Mouse (Mus musculus): ENCODE data around the gene Gm5483. TPM values are rescaled to one million over a fixed set of nuclear protein-coding genes. Genes with fewer than 3 reads are reported as not detected.
"Not testable (repeated sequence)": the region's sequence is repeated elsewhere in the genome, so short reads cannot be mapped to it uniquely, and the experiment has no call there.

Gene Gm5483
- polyA plus RNA-seq (2012; rRNA removed) = 0.72 and 1.1 TPM in 2 replicates

DNA sequence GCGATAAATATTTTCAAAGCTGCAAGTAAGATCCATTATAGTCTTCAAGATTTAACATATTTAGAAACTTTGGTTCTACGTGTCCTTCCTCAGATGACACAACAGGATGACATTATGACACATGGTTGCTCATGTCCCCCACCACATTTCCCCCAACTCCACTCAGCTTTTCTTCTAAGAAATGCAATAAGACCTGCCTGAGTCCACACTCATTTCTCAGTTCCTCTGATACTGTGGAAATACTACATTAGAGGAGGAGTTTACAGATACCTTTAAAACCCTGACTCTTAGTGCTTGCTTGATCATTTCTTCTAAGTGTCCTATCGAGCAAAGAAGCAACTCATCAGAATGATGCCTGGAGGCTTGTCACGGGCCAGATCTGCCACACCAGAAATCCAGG is at the start of gene Gm5483:
TSS of gene Gm5483 (plus strand) at position 301 of the 400 bp plus-strand sequence.
- DNase-seq (ENCODE audit: low read depth) = not testable (repeated sequence)

DNA sequence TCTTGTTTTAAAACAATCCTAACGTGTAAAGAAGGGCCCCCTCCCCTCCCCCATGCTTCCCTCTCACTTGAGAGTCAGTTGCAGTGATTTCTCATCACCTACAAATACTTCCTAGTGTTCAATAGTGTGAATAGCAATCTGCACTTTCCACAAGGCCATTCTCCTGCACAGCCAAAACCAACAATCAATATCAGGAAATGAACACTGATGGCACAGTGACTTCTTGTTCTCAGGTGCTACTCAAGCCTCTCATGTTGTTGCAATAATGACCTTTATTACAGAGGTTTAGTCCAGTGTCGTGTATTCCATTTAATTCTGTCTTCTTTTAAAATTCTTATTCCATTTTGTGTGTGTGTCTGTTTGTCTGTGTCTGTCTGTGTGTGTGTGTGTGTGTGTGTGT is 45.8 kb upstream of the Gm5483 start:
- no peak for DNase-seq (ENCODE audit: low read depth)
- TF ChIP-seq POLR2A (IDR thresholded peaks at IDR 0.05; ENCODE audit: borderline replicate concordance, extremely low read depth, insufficient read depth, insufficient read length, poor library complexity, severe bottlenecking) (no peak), CTCF (IDR thresholded peaks at IDR 0.05; ENCODE audit: borderline replicate concordance, extremely low read depth, insufficient read depth, insufficient read length) (no peak)

DNA sequence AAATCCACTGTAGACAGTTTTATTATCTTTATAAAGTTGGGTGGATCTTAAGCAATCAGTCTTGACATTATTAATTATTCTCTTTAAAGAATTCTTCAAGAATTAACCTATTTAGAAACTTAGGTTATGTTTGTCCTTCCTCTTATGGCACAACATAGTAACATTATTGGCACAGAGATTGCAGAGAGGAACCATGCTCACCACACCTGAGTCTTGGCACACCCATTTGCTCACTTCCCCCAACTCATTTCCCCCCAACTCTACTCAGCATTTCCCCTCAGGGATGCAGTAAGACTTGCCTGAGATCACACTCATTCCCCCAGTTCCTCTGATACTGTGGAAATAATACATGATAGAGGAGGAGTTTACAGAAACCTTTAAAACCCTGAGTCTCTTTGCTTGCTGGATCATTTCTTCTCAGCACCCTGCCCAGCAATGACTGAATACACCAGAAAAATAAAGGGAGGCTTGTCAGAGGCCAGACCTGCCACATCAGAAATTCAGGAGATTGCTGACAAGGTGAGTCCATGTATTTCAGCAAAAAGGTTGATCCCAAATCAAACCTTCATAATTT is 27.5 kb upstream of the Gm5483 start, which contains the start of gene Stfa2l1:
TSS of gene Stfa2l1 (plus strand) at position 410 of the 574 bp plus-strand sequence.
- DNase-seq (ENCODE audit: low read depth) = no peak
- TF ChIP-seq POLR2A (IDR thresholded peaks at IDR 0.05; ENCODE audit: borderline replicate concordance, extremely low read depth, insufficient read depth, insufficient read length, poor library complexity, severe bottlenecking) (no peak), CTCF (IDR thresholded peaks at IDR 0.05; ENCODE audit: borderline replicate concordance, extremely low read depth, insufficient read depth, insufficient read length) (no peak)

DNA sequence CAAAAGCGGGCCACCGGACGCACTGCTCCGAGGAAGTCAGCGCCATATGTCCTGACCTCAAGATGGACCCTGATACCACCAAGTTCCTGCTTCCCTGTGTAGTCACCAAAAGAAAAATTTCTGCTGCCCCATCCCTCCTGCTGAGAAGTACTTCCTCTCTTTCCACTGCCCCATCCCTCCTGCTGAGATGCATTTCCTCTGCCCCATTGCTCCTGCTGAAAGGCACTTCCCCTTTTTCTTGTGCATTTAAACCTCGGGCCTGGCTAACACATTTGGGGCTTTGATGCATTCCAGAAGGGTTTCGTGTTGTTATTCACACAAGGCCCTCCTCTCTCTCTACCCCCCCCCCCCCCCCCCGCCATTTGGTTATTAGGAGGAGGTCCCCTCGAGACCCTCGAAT is 16.2 kb upstream of the Gm5483 start:
- not testable (repeated sequence) for DNase-seq (ENCODE audit: low read depth)

DNA sequence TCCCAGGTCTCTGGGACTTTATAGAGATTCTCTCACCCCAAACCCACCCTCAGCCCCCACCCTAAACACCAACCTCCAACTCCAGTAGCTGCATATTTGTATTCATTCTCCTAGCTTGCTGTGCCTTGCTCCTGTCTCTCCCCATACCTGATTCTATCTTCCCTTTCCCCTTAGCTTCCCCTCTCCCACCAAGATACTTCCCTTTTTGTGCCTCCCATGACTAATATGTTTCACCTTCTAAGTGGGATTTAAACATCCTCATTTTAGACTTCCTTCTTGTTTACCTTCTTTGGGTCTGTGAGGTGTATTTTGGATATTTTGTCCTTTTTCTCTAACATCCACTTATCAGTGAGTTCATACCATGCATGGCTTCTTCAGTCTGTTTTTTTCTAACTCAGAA is 7.9 kb upstream of the Gm5483 start:
- TF ChIP-seq POLR2A (IDR thresholded peaks at IDR 0.05; ENCODE audit: borderline replicate concordance, extremely low read depth, insufficient read depth, insufficient read length, poor library complexity, severe bottlenecking) (no peak), CTCF (IDR thresholded peaks at IDR 0.05; ENCODE audit: borderline replicate concordance, extremely low read depth, insufficient read depth, insufficient read length) (no peak)
- no peak for DNase-seq (ENCODE audit: low read depth)

DNA sequence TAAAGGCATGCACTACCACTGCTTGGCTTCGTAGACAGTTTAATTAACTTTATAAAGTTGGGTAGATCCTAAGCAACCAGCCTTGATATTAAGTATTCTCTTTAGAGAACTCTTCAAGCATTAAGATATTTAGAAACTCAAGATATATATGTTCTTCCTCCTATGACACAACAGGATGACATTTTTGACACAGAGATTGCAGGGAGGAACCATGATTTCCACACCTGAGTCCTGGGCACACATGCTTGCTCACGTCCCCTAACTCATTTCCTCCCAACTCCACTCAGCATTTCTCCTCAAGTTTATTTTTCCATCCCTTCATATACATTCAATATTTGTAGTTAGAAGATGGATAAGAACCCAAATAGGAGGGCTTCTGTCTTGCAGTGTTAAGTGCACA is 4.1 kb upstream of the Gm5483 start:
- DNase-seq (ENCODE audit: low read depth) = no peak
- no peak for TF ChIP-seq POLR2A (IDR thresholded peaks at IDR 0.05; ENCODE audit: borderline replicate concordance, extremely low read depth, insufficient read depth, insufficient read length, poor library complexity, severe bottlenecking)
- TF ChIP-seq CTCF (IDR thresholded peaks at IDR 0.05; ENCODE audit: borderline replicate concordance, extremely low read depth, insufficient read depth, insufficient read length) = no peak

DNA sequence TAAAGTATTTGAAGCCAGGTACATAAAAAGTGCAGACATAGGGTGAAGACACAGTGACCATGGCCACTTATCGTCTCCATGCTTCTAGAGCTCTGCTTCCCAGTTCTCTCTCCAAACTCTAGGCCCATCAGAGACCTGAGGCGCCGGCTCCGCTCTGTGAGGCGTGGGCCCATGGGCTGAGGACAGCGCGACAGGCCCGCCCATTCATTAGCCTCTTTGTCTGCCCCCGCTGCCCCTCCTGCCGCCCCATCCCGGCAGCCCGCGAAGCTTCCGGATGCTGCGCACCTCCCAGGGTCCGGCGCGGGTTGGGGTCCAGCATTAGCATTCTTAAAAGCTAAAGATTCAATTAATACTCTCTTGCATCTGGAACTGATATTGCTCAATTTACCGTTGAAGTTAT is 15.2 kb downstream of the Gm5483 start:
- DNase-seq (ENCODE audit: low read depth) = peak; percentile 1
- TF ChIP-seq CTCF (IDR thresholded peaks at IDR 0.05; ENCODE audit: borderline replicate concordance, extremely low read depth, insufficient read depth, insufficient read length) = no peak
- TF ChIP-seq POLR2A (IDR thresholded peaks at IDR 0.05; ENCODE audit: borderline replicate concordance, extremely low read depth, insufficient read depth, insufficient read length, poor library complexity, severe bottlenecking) = no peak

DNA sequence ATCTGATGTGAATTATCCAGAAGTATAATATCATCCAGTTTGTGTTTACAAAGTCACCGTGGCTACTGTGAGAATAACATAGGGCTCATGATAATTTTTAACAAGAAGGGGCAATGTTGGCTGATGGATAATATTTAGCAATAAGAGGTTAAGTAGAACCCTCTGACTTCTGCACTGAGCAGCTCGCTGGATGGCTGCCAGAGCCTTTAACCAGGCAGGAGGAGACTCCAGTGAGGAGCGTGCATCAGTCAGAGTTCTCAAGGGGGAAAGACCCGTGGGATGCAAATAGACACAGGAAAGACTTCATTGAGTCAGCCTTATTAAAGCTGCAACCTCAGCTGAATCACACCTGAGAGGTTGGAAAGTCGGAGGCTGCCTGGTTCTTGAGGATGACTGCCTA is 19.8 kb downstream of the Gm5483 start:
- no peak for DNase-seq (ENCODE audit: low read depth)
- TF ChIP-seq POLR2A (IDR thresholded peaks at IDR 0.05; ENCODE audit: borderline replicate concordance, extremely low read depth, insufficient read depth, insufficient read length, poor library complexity, severe bottlenecking) = no peak
- TF ChIP-seq CTCF (IDR thresholded peaks at IDR 0.05; ENCODE audit: borderline replicate concordance, extremely low read depth, insufficient read depth, insufficient read length) = no peak

DNA sequence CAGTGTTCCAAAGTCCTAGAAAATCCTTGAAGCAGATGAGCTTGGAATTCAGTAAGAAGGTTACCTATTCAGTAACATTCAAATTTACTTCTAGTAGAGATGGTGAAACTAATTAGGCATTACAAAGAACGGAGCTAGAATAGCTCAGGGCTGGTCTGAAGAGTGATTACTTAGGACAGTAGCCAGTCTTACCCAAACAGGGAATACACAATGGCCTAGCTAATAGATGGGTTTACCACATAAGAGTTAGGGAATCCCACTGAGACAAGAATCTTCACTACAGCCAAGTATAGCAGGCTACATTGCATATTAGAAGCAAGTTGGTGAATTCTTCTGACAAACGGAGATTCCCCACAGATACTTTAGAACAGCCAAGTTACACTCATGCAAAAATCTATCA is 21.7 kb downstream of the Gm5483 start:
- DNase-seq (ENCODE audit: low read depth) = not testable (repeated sequence)

DNA sequence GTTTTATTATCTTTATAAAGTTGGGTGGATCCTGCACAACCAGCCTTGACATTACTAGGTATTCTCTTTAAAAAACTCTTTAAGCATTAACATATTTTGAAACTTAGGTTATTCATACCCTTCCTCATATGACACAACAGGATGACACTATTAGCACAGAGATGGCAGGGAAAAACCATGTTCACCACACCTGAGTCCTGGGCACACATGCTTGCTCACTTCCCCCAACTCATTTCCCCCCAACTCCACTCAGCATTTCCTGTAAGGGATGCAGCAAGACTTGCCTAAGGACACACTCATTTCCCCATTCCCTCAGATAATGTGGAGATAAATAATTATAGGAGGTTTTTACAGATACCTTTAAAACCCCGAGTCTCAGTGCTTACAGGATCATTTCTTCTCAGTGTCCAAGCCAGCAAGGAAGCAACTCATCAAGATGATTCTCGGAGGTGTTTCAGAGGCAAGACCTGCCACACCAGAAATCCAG is 26.0 kb downstream of the Gm5483 start, which contains the start of gene Gm5416:
TSS of gene Gm5416 (plus strand) at position 437 of the 487 bp plus-strand sequence.
- TF ChIP-seq CTCF (IDR thresholded peaks at IDR 0.05; ENCODE audit: borderline replicate concordance, extremely low read depth, insufficient read depth, insufficient read length) (no peak), POLR2A (IDR thresholded peaks at IDR 0.05; ENCODE audit: borderline replicate concordance, extremely low read depth, insufficient read depth, insufficient read length, poor library complexity, severe bottlenecking) (no peak)
- DNase-seq (ENCODE audit: low read depth) = no peak

DNA sequence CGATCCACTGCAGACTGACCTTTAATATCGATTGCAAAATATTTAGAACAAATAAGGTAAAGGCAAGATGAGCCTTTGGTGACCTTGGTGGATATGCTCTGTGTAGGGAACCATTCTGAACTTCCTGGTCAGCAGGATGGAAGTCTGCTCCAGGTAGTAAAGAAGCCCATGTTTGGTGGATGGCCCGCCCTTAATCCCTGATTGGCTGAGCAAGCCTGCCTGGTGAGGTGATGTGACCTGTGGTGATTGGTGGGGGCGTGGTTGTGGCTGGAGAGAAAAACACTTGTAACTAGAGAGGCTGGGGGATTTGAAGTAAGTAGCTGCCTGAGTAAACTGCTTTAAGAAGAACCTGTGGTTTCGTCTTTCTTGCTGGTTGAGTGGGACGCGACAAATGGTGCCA is 37.2 kb downstream of the Gm5483 start, which contains the start of gene 2010005H15Rik:
TSS of gene 2010005H15Rik (plus strand) at position 301 of the 400 bp plus-strand sequence.
- not testable (repeated sequence) for DNase-seq (ENCODE audit: low read depth)

Other genes starting within 250 kb of the Gm5483 start
- gene Parp9, start 245.7 kb upstream of the Gm5483 start, polyA plus RNA-seq (2012; rRNA removed) = 1.4 TPM in 2 replicates
- gene Dtx3l, start 245.1 kb upstream of the Gm5483 start, polyA plus RNA-seq (2012; rRNA removed) = 0.92 and 1.3 TPM in 2 replicates
- 31.6 and 45.6 TPM in 2 replicates for gene Kpna1, start 205.5 kb upstream of the Gm5483 start, polyA plus RNA-seq (2012; rRNA removed)
- gene Wdr5b, start 143.0 kb upstream of the Gm5483 start, polyA plus RNA-seq (2012; rRNA removed) = 7.3 TPM in 2 replicates
- 80.0 and 84.3 TPM in 2 replicates for gene Fam162a, start 112.6 kb upstream of the Gm5483 start, polyA plus RNA-seq (2012; rRNA removed)
- gene Ccdc58, start 112.5 kb upstream of the Gm5483 start, polyA plus RNA-seq (2012; rRNA removed) = 21.5 and 27.8 TPM in 2 replicates
- gene Csta1, start 53.0 kb upstream of the Gm5483 start, polyA plus RNA-seq (2012; rRNA removed) = 0.03 TPM in 1 of 2 replicates, not detected in the other
- gene Stfa2l1, start 27.4 kb upstream of the Gm5483 start, polyA plus RNA-seq (2012; rRNA removed) = 0.92 and 1.1 TPM in 2 replicates
- gene Gm5416, start 26.2 kb downstream of the Gm5483 start, polyA plus RNA-seq (2012; rRNA removed) = not detected in 2 replicates
- not detected in 2 replicates for gene 2010005H15Rik, start 37.3 kb downstream of the Gm5483 start, polyA plus RNA-seq (2012; rRNA removed)
- 0.79 and 1.7 TPM in 2 replicates for gene Stfa1, start 92.7 kb downstream of the Gm5483 start, polyA plus RNA-seq (2012; rRNA removed)
- gene BC117090, start 150.1 kb downstream of the Gm5483 start, polyA plus RNA-seq (2012; rRNA removed) = not detected in 2 replicates
- gene BC100530, start 183.5 kb downstream of the Gm5483 start, polyA plus RNA-seq (2012; rRNA removed) = 0.94 and 1.6 TPM in 2 replicates
- 0.33 TPM in 1 of 2 replicates, not detected in the other for gene Stfa2, start 224.2 kb downstream of the Gm5483 start, polyA plus RNA-seq (2012; rRNA removed)